Mouse (Mus musculus) liver, adult 2 months (tissue): ENCODE measurements around the gene Itpk1.

Source experiments
- CTCF ChIP-seq: fragments of 200-500 bp; IDR thresholded peaks from 2 replicates; pipeline ENCODE4 v1.5.1; 2011; ENCODE audit warnings: low read depth, low read length, control low read depth
- POLR2A ChIP-seq: fragments of 200-500 bp; IDR thresholded peaks from 2 replicates; pipeline ENCODE4 v1.6.1; 2011; ENCODE audit warnings: low read length, control low read depth; ENCODE audit not compliant: insufficient read depth; ENCODE audit errors: extremely low read depth

GRCm38 (mm10) chr12:102742056-102742455, 37.3 kb upstream of the Itpk1 start:
- TF ChIP-seq POLR2A (no peak), CTCF (no peak)
